Mouse (Mus musculus): Measurements from ENCODE around the gene 1700025G04Rik. TPM values are rescaled to one million over a fixed set of nuclear protein-coding genes. Genes with fewer than 3 reads are reported as not detected.

The 1700025G04Rik gene
- polyA plus RNA-seq, 1 experiment from 2014 or later = 28.6 TPM

GRCm38 (mm10) chr1:152096045-152096444, 6.1 kb upstream of the 1700025G04Rik start:
- Histone ChIP-seq H3K36me3 (ENCODE audit: control insufficient read depth, insufficient read depth, low read length) (no peaks in the 10 kb centered on the region), H3K4me3 (ENCODE audit: low read depth, low read length) (no peak overlapping the region), H3K9me3 (ENCODE audit: control insufficient read depth, low read depth, low read length) (no peaks in the 10 kb centered on the region), H3K4me2 (replicated peaks; ENCODE audit: low read depth, low read length) (no peak overlapping the region), H3K27me3 (ENCODE audit: control insufficient read depth, insufficient read depth, low read length) (no peaks in the 10 kb centered on the region), H3K27ac (ENCODE audit: low read length) (no peak overlapping the region), H3K9ac (replicated peaks; ENCODE audit: low read depth, low read length) (no peak overlapping the region), H3K4me1 (ENCODE audit: control insufficient read depth, insufficient read depth, low read length) (no peaks in the 10 kb centered on the region)
- WGBS = 42% methylated on average over 3 of the region's 3 CpGs
- ATAC-seq (ENCODE audit: insufficient number of reproducible peaks, insufficient read depth, low FRiP score, low read depth) = no peak

- no peaks in the 10 kb centered on the region for H3K36me3 ChIP-seq (ENCODE audit: control insufficient read depth, insufficient read depth, low read length)
- peak overlapping the region; percentile 96 for H3K4me3 ChIP-seq (ENCODE audit: low read depth, low read length)
- H3K27me3 ChIP-seq (ENCODE audit: control insufficient read depth, insufficient read depth, low read length) = no peaks in the 10 kb centered on the region
- peak overlapping the region; percentile 62 for H3K27ac ChIP-seq (ENCODE audit: low read length)
- peak overlapping the region; percentile 85 for H3K9ac ChIP-seq (replicated peaks; ENCODE audit: low read depth, low read length)
- H3K9me3 ChIP-seq (ENCODE audit: control insufficient read depth, low read depth, low read length) = no peaks in the 10 kb centered on the region
- ATAC-seq (ENCODE audit: insufficient number of reproducible peaks, insufficient read depth, low FRiP score, low read depth) = no peak; the same call in none of the 2 replicates
- peaks cover 11% of the 10 kb centered on the region; the same call in 1 of the 2 replicates for H3K4me1 ChIP-seq (ENCODE audit: control insufficient read depth, insufficient read depth, low read length)
- WGBS = 3% methylated on average over 36 of the region's 36 CpGs
- H3K4me2 ChIP-seq (replicated peaks; ENCODE audit: low read depth, low read length) = peak overlapping the region; percentile 83
Observed at GRCm38 (mm10) chr1:152090564-152091545, 930 bp upstream of the 1700025G04Rik start.

- WGBS = 0% methylated on average over 16 of the region's 25 CpGs
- H3K4me2 ChIP-seq (replicated peaks; ENCODE audit: low read depth, low read length) = peak overlapping the region; percentile 83
Observed at GRCm38 (mm10) chr1:152089526-152089925, 399 bp downstream of the 1700025G04Rik start.

GRCm38 (mm10) chr1:152088791-152089401, 1.0 kb downstream of the 1700025G04Rik start:
- Histone ChIP-seq H3K9me3 (ENCODE audit: control insufficient read depth, low read depth, low read length) (no peaks in the 10 kb centered on the region), H3K27me3 (ENCODE audit: control insufficient read depth, insufficient read depth, low read length) (no peaks in the 10 kb centered on the region), H3K4me3 (ENCODE audit: low read depth, low read length) (peak overlapping the region; percentile 96), H3K4me1 (ENCODE audit: control insufficient read depth, insufficient read depth, low read length) (peaks cover 24% of the 10 kb centered on the region), H3K4me2 (replicated peaks; ENCODE audit: low read depth, low read length) (peak overlapping the region; percentile 83), H3K9ac (replicated peaks; ENCODE audit: low read depth, low read length) (peak overlapping the region; percentile 85), H3K36me3 (ENCODE audit: control insufficient read depth, insufficient read depth, low read length) (no peaks in the 10 kb centered on the region), H3K27ac (ENCODE audit: low read length) (peak overlapping the region; percentile 90)
- no peak for ATAC-seq (ENCODE audit: insufficient number of reproducible peaks, insufficient read depth, low FRiP score, low read depth)
- 2% methylated on average over 16 of the region's 16 CpGs for WGBS

More at GRCm38 (mm10) chr1:152089526-152089925, 399 bp downstream of the 1700025G04Rik start:
- H3K36me3 ChIP-seq (ENCODE audit: control insufficient read depth, insufficient read depth, low read length) = no peaks in the 10 kb centered on the region
- peaks cover 20% of the 10 kb centered on the region for H3K4me1 ChIP-seq (ENCODE audit: control insufficient read depth, insufficient read depth, low read length)
- H3K4me3 ChIP-seq (ENCODE audit: low read depth, low read length) = peak overlapping the region; percentile 96
- no peaks in the 10 kb centered on the region for H3K9me3 ChIP-seq (ENCODE audit: control insufficient read depth, low read depth, low read length)
- H3K27me3 ChIP-seq (ENCODE audit: control insufficient read depth, insufficient read depth, low read length) = no peaks in the 10 kb centered on the region
- H3K27ac ChIP-seq (ENCODE audit: low read length) = peak overlapping the region; percentile 90
- H3K9ac ChIP-seq (replicated peaks; ENCODE audit: low read depth, low read length) = peak overlapping the region; percentile 85
- no peak for ATAC-seq (ENCODE audit: insufficient number of reproducible peaks, insufficient read depth, low FRiP score, low read depth)

- Histone ChIP-seq H3K27me3 (ENCODE audit: control insufficient read depth, insufficient read depth, low read length) (no peaks in the 10 kb centered on the region), H3K4me3 (ENCODE audit: low read depth, low read length) (peak overlapping the region; percentile 96; the same call in 1 of the 2 replicates), H3K27ac (ENCODE audit: low read length) (no peak overlapping the region), H3K4me1 (ENCODE audit: control insufficient read depth, insufficient read depth, low read length) (peaks cover 24% of the 10 kb centered on the region), H3K9ac (replicated peaks; ENCODE audit: low read depth, low read length) (no peak overlapping the region), H3K4me2 (replicated peaks; ENCODE audit: low read depth, low read length) (peak overlapping the region; percentile 83), H3K9me3 (ENCODE audit: control insufficient read depth, low read depth, low read length) (no peaks in the 10 kb centered on the region), H3K36me3 (ENCODE audit: control insufficient read depth, insufficient read depth, low read length) (no peaks in the 10 kb centered on the region)
- ATAC-seq (ENCODE audit: insufficient number of reproducible peaks, insufficient read depth, low FRiP score, low read depth) = no peak
- 69% methylated on average over 5 of the region's 5 CpGs for WGBS
Observed at GRCm38 (mm10) chr1:152088030-152088429, 1.9 kb downstream of the 1700025G04Rik start.

GRCm38 (mm10) chr1:152086951-152087350, 3.0 kb downstream of the 1700025G04Rik start:
- Histone ChIP-seq H3K4me2 (replicated peaks; ENCODE audit: low read depth, low read length) (no peak overlapping the region), H3K4me1 (ENCODE audit: control insufficient read depth, insufficient read depth, low read length) (peaks cover 24% of the 10 kb centered on the region), H3K9me3 (ENCODE audit: control insufficient read depth, low read depth, low read length) (no peaks in the 10 kb centered on the region), H3K27me3 (ENCODE audit: control insufficient read depth, insufficient read depth, low read length) (no peaks in the 10 kb centered on the region), H3K9ac (replicated peaks; ENCODE audit: low read depth, low read length) (no peak overlapping the region), H3K4me3 (ENCODE audit: low read depth, low read length) (no peak overlapping the region), H3K36me3 (ENCODE audit: control insufficient read depth, insufficient read depth, low read length) (no peaks in the 10 kb centered on the region), H3K27ac (ENCODE audit: low read length) (no peak overlapping the region)
- ATAC-seq (ENCODE audit: insufficient number of reproducible peaks, insufficient read depth, low FRiP score, low read depth) = no peak
- WGBS = 68% methylated on average over 3 of the region's 3 CpGs

GRCm38 (mm10) chr1:152085561-152085960, 4.4 kb downstream of the 1700025G04Rik start:
- Histone ChIP-seq H3K4me2 (replicated peaks; ENCODE audit: low read depth, low read length) (no peak overlapping the region; the same call in 1 of the 2 replicates), H3K27ac (ENCODE audit: low read length) (no peak overlapping the region; the same call in 1 of the 2 replicates), H3K4me1 (ENCODE audit: control insufficient read depth, insufficient read depth, low read length) (peaks cover 24% of the 10 kb centered on the region), H3K36me3 (ENCODE audit: control insufficient read depth, insufficient read depth, low read length) (no peaks in the 10 kb centered on the region), H3K27me3 (ENCODE audit: control insufficient read depth, insufficient read depth, low read length) (no peaks in the 10 kb centered on the region), H3K4me3 (ENCODE audit: low read depth, low read length) (no peak overlapping the region), H3K9ac (replicated peaks; ENCODE audit: low read depth, low read length) (no peak overlapping the region), H3K9me3 (ENCODE audit: control insufficient read depth, low read depth, low read length) (no peaks in the 10 kb centered on the region)
- ATAC-seq (ENCODE audit: insufficient number of reproducible peaks, insufficient read depth, low FRiP score, low read depth) = no peak
- WGBS = 79% methylated on average over 5 of the region's 5 CpGs

GRCm38 (mm10) chr1:152084638-152085345, 5.1 kb downstream of the 1700025G04Rik start:
- Histone ChIP-seq H3K36me3 (ENCODE audit: control insufficient read depth, insufficient read depth, low read length) (no peaks in the 10 kb centered on the region), H3K27me3 (ENCODE audit: control insufficient read depth, insufficient read depth, low read length) (no peaks in the 10 kb centered on the region), H3K4me1 (ENCODE audit: control insufficient read depth, insufficient read depth, low read length) (peaks cover 24% of the 10 kb centered on the region), H3K9me3 (ENCODE audit: control insufficient read depth, low read depth, low read length) (no peaks in the 10 kb centered on the region), H3K27ac (ENCODE audit: low read length) (peak overlapping the region; percentile 52; the same call in 1 of the 2 replicates), H3K4me2 (replicated peaks; ENCODE audit: low read depth, low read length) (peak overlapping the region; percentile 38), H3K4me3 (ENCODE audit: low read depth, low read length) (peak overlapping the region; percentile 13), H3K9ac (replicated peaks; ENCODE audit: low read depth, low read length) (no peak overlapping the region)
- ATAC-seq (ENCODE audit: insufficient number of reproducible peaks, insufficient read depth, low FRiP score, low read depth) = 0 out of 2 replicates have a peak, but pooled peaks have one; percentile 25
- WGBS = 13% methylated on average over 15 of the region's 15 CpGs

All from stomach, embryonic 14.5 days (tissue).